In genomic region chr6:97572226-97572625, GRCm38 (mm10) we compare ENCODE assay signal across 12 mouse cellular contexts.
"Had no signal": no experiment of that assay in that cellular context is flagged by ENCODE, and none has a peak within 500 bp of the region (broad histone marks: within the 10 kb centered on the region; RNA-seq: fewer than 3 reads in every experiment).

No protein-coding gene starts in this region.

- DNase-seq: retina, postnatal 1 day; right cerebral cortex, adult 18-20 months; right cerebral cortex, postnatal 14 days; right cerebral cortex, postnatal 25 days; right cerebral cortex, postnatal 4 days; spleen, adult 18-20 months; thymus, adult 18-20 months; thymus, adult 2 months; thymus, postnatal 14 days; thymus, postnatal 25 days; thymus, postnatal 36 days; thymus, postnatal 4 days had no signal
